Comparison of ENCODE assay signal across 18 mouse cellular contexts in the genomic region with DNA sequence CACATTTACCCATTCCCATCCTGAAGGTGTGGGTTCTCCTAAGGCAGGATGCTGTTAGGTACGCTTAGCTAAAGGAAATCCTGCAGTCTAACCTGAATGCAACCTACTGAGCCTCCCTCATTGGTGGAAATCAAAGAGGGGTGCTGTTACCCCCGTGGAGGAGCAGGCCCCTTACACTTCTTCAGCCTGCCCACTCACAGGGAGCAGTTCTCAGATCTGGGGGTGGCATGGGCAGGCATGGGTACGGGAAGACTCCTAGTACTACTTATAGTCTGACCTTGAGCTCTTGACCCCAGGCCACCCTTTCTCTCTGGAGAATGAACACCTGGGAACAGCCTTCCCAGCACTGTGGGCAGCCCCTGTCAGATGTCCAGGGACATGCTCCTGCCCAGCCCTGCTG.
DNase-seq lines count a peak whose midpoint lies in the region; ATAC-seq and TF ChIP-seq lines count a peak whose summit lies in the region.
"Had no signal": no experiment of that assay in that cellular context is flagged by ENCODE, and none has a peak within 500 bp of the region (broad histone marks: within the 10 kb centered on the region; RNA-seq: fewer than 3 reads in every experiment).

No protein-coding gene starts in this region.

- peaks cover 86% of the 10 kb centered on the region for H3K27me3 ChIP-seq in hindbrain, embryonic 10.5 days (ENCODE audit: insufficient read depth, poor library complexity, severe bottlenecking)
- peaks cover 9% of the 10 kb centered on the region for H3K27me3 ChIP-seq in hindbrain, embryonic 16.5 days (replicated peaks; ENCODE audit: control insufficient read depth, insufficient read depth, low read length)
- H3K27me3 ChIP-seq in midbrain, embryonic 11.5 days (ENCODE audit: control insufficient read depth, insufficient read depth, low read length), result peaks cover 24% of the 10 kb centered on the region
- peaks cover 9% of the 10 kb centered on the region; the same call in 1 of the 2 replicates for H3K27me3 ChIP-seq in midbrain, postnatal 0 days (ENCODE audit: insufficient read depth, low read length)

- peaks cover 82% of the 10 kb centered on the region for H3K4me1 ChIP-seq in hindbrain, embryonic 10.5 days (replicated peaks)
- peaks cover 20% of the 10 kb centered on the region for H3K4me1 ChIP-seq in hindbrain, embryonic 16.5 days (ENCODE audit: control insufficient read depth, insufficient read depth, low read depth, low read length)
- H3K4me1 ChIP-seq in midbrain, embryonic 11.5 days (ENCODE audit: control insufficient read depth, insufficient read depth, low read length), result peaks cover 29% of the 10 kb centered on the region
- no peaks in the 10 kb centered on the region for H3K4me1 ChIP-seq in midbrain, postnatal 0 days (ENCODE audit: insufficient read depth, low read length)

- H3K4me3 ChIP-seq in hindbrain, embryonic 10.5 days, result no peak overlapping the region
- no peak overlapping the region for H3K4me3 ChIP-seq in hindbrain, embryonic 16.5 days (ENCODE audit: low read length)
- H3K4me3 ChIP-seq in midbrain, embryonic 11.5 days (ENCODE audit: low read depth, low read length), result no peak overlapping the region
- no peak overlapping the region for H3K4me3 ChIP-seq in midbrain, postnatal 0 days (ENCODE audit: low read depth, low read length)
- H3K4me3 ChIP-seq: erythroblast, embryonic 14.5 days; forebrain, embryonic 12.5 days had no signal

- H3K36me3 ChIP-seq in hindbrain, embryonic 10.5 days, result no peaks in the 10 kb centered on the region
- H3K36me3 ChIP-seq in hindbrain, embryonic 16.5 days (ENCODE audit: control insufficient read depth, insufficient read depth, low read length), result no peaks in the 10 kb centered on the region
- no peaks in the 10 kb centered on the region for H3K36me3 ChIP-seq in midbrain, embryonic 11.5 days (ENCODE audit: control insufficient read depth, insufficient read depth, low read length)
- H3K36me3 ChIP-seq in midbrain, postnatal 0 days (ENCODE audit: insufficient read depth, low read length), result no peaks in the 10 kb centered on the region
- H3K36me3 ChIP-seq: embryonic facial prominence, embryonic 13.5 days; embryonic facial prominence, embryonic 15.5 days; forebrain, embryonic 10.5 days; forebrain, embryonic 12.5 days had no signal

- TF ChIP-seq CTCF in midbrain, postnatal 0 days (IDR thresholded peaks at IDR 0.05), result no peak

- peak overlapping the region; percentile 50; the same call in 1 of the 2 replicates for H3K27ac ChIP-seq in hindbrain, embryonic 10.5 days
- no peak overlapping the region for H3K27ac ChIP-seq in hindbrain, embryonic 16.5 days (ENCODE audit: low read depth, low read length)
- no peak overlapping the region for H3K27ac ChIP-seq in midbrain, embryonic 11.5 days (ENCODE audit: low read depth, low read length)
- no peak overlapping the region for H3K27ac ChIP-seq in midbrain, postnatal 0 days (ENCODE audit: low read depth, low read length)
- H3K27ac ChIP-seq: embryonic facial prominence, embryonic 13.5 days; embryonic facial prominence, embryonic 15.5 days; forebrain, embryonic 12.5 days had no signal

- no peaks in the 10 kb centered on the region for H3K9me3 ChIP-seq in hindbrain, embryonic 10.5 days
- no peaks in the 10 kb centered on the region for H3K9me3 ChIP-seq in hindbrain, embryonic 16.5 days (ENCODE audit: control insufficient read depth, low read length)
- H3K9me3 ChIP-seq in midbrain, embryonic 11.5 days (ENCODE audit: control insufficient read depth, low read length), result no peaks in the 10 kb centered on the region
- no peaks in the 10 kb centered on the region for H3K9me3 ChIP-seq in midbrain, postnatal 0 days (ENCODE audit: low read length)
- H3K9me3 ChIP-seq: embryonic facial prominence, embryonic 13.5 days; embryonic facial prominence, embryonic 15.5 days; forebrain, embryonic 10.5 days; forebrain, embryonic 12.5 days had no signal

- no peak overlapping the region for H3K4me2 ChIP-seq in hindbrain, embryonic 16.5 days (ENCODE audit: low read length)
- H3K4me2 ChIP-seq in midbrain, embryonic 11.5 days, result no peak overlapping the region
- no peak overlapping the region for H3K4me2 ChIP-seq in midbrain, postnatal 0 days (ENCODE audit: low read depth, low read length, poor library complexity, severe bottlenecking)

- ATAC-seq in cerebellum, adult (ENCODE audit: insufficient number of reproducible peaks, low FRiP score, low TSS enrichment), result no peak
- no peak for ATAC-seq in hindbrain, embryonic 16.5 days
- ATAC-seq in midbrain, embryonic 11.5 days (ENCODE audit: low FRiP score), result no peak
- no peak for ATAC-seq in midbrain, postnatal 0 days (ENCODE audit: low FRiP score)
- ATAC-seq: forebrain, embryonic 16.5 days had no signal

- DNase-seq in cerebellum, adult 11-12 months, result peak; percentile 44
- DNase-seq in cerebellum, adult 8-10 months, result no peak
- peak; percentile 52 for DNase-seq in cerebellum, adult 9-10 months
- DNase-seq in hindbrain, embryonic 10.5 days (ENCODE audit: low spot score), result no peak
- DNase-seq in midbrain, embryonic 11.5 days (ENCODE audit: low spot score, missing footprints), result peak; percentile 79
- no peak for DNase-seq in midbrain, postnatal 0 days (ENCODE audit: low spot score)
- DNase-seq: adrenal gland, adult 2 months; adrenal gland, postnatal 10 days; adrenal gland, postnatal 25 days; embryo, embryonic 11 days had no signal

- no peak overlapping the region for H3K9ac ChIP-seq in hindbrain, embryonic 16.5 days (ENCODE audit: low read depth, low read length)
- no peak overlapping the region for H3K9ac ChIP-seq in midbrain, embryonic 11.5 days (ENCODE audit: low read length)
- no peak overlapping the region for H3K9ac ChIP-seq in midbrain, postnatal 0 days (replicated peaks; ENCODE audit: low read length, poor library complexity, severe bottlenecking)
- H3K9ac ChIP-seq: embryonic facial prominence, embryonic 13.5 days; embryonic facial prominence, embryonic 15.5 days; forebrain, embryonic 12.5 days had no signal

- WGBS in hindbrain, embryonic 10.5 days, result 76% methylated on average over 3 of the region's 3 CpGs
- 76% methylated on average over 3 of the region's 3 CpGs for whole genome bisulfite sequencing in hindbrain, embryonic 16.5 days
- 82% methylated on average over 3 of the region's 3 CpGs for WGBS in midbrain, embryonic 11.5 days
- 76% methylated on average over 3 of the region's 3 CpGs for WGBS in midbrain, postnatal 0 days

Comparison
In these comparisons a context has a peak if more than half of its experiments do, and no peak if none do; other contexts are left out.
1. DNase-seq: peak in cerebellum, adult 11-12 months (single experiment), cerebellum, adult 9-10 months (single experiment) and midbrain, embryonic 11.5 days (single experiment); none in cerebellum, adult 8-10 months (single experiment), hindbrain, embryonic 10.5 days (single experiment) and midbrain, postnatal 0 days (single experiment).